Mouse (Mus musculus) spleen, postnatal 4 days (tissue): ENCODE results near the gene Lsm4.

Source experiments
- DNase-seq, 2 experiments: peaks; one replicate each; pipeline ENCODE4 v3.0.0; 2022; ENCODE audit warnings: low spot score in 2 of 2

The Lsm4 gene

GRCm38 (mm10) chr8:70673079-70673856 is at the start of gene Lsm4:
Gene Lsm4 (plus strand): TSS chr8:70673248.
- DNase-seq: peak; percentile 95 to 99

GRCm38 (mm10) chr8:70625104-70625503 is 47.9 kb upstream of the Lsm4 start:
- peak; percentile 63 to 79 for DNase-seq

- DNase-seq: no peak
Measured at GRCm38 (mm10) chr8:70627041-70627440, 46.0 kb upstream of the Lsm4 start.

- no peak for DNase-seq
Measured at GRCm38 (mm10) chr8:70628986-70629490, 44.0 kb upstream of the Lsm4 start.

- DNase-seq: peak; percentile 87 to 97
Measured at GRCm38 (mm10) chr8:70629574-70630531, 43.2 kb upstream of the Lsm4 start.

DNA sequence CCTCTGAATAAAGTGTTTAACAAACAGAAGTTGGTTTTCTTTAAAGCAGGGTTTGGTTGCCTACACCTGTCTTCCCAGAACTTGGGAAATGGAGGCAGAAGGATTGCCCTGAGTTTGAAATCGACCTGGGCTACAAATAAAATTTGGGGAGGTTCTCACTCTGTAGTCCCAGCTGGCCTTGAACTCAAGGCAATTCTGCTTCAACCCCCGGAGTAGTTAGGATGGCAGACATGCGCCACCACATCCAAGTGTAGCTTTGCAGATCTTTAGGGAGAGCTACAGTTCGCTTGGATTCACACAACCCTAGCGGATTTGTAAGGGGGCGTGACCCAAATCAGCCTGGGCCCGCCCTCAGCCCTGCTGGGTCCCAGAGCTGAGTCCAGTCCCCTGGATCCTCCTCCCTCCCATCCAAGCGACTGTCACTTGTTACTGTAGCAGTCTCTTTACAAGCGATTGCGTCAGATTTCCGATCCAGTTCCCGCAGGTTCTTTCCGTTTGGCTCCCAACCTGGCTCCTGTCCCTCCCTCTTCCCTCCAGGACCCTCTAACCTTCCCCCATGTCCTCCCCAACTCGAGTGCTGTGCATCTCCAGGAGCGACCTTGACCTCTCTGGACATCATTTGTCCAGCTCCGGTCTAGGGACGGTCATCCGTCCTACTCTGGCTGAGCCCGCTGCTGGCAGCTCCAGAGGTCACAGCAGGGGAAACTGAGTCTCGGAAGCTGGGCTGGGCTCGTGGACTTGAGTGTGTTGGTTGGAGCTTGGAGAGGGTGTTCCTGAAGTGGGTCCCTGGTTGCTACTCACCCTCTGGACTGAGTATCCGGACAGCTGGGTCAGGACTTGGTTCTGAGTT is 42.3 kb upstream of the Lsm4 start:
- DNase-seq: no peak

DNA sequence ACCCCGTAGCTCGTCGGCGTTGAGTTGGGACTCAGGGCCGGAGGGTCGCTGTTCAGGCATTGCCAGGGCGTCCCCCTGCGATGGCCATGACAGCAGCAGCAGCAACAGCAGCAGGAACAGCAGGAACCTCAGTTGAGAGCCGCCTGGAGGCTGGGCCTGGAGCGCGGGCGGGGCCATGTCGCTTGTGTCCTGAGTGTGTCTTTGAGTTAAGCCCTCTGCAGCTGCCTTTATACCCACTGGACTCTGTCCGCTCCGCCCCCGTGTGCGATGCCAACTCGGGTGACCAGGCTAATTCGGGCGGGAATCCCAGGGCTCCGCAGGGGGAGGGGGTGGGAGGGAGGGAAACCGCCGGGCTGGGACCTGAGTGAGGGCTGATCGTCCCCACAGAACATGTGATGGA is 41.6 kb upstream of the Lsm4 start:
- no peak for DNase-seq

GRCm38 (mm10) chr8:70632346-70632892 is 40.6 kb upstream of the Lsm4 start, which contains the start of gene Gdf15:
Gene Gdf15 (minus strand): TSS chr8:70632456.
- DNase-seq: no peak

DNA sequence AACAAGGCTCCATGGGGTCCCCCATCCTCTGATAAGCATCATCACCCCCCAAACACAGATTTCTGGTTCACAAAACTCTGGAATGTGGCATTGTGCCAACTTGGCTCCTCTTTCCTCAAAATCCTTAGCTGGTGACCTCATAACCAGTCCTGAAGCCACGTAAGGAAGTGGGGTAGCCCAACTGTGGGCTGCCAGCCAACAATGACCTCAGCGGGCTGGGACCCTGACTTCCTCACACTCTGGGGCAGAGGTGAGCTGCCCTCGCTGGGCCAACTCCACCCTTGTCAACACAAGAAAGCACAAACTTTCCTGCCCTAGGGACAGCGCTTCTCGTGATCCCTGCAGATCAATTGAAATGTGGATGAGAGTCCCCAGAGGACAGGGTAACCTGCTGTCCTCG is 39.0 kb upstream of the Lsm4 start:
- DNase-seq: no peak

- peak in 1 of 2 experiments; percentile 35 for DNase-seq
Measured at GRCm38 (mm10) chr8:70635527-70635926, 37.5 kb upstream of the Lsm4 start.

- DNase-seq: no peak
Measured at GRCm38 (mm10) chr8:70636838-70637237, 36.2 kb upstream of the Lsm4 start.

GRCm38 (mm10) chr8:70638752-70639151 is 34.3 kb upstream of the Lsm4 start:
- no peak for DNase-seq

GRCm38 (mm10) chr8:70643019-70643418 is 30.0 kb upstream of the Lsm4 start:
- no peak for DNase-seq

DNA sequence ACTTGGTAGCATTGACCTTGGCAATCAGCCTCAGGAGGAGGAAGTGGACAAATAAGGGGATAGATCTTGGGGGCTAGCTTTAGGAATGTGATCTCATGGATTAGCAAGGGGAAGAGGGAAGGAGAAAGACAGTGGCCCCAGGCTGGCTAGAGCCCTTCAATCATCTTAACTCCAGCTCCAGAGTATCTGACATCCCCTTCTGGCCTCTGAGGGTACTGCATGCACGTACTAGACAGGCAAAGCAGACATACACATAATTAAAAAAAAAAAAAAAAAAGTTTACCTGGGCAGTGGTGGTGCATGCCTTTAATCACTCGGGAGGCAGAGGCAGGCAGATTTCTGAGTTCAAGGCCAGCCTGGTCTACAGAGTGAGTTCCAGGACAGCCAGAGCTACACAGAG is 29.0 kb upstream of the Lsm4 start:
- DNase-seq: peak; percentile 54 to 80

- DNase-seq: no peak
Measured at GRCm38 (mm10) chr8:70645501-70646224, 27.4 kb upstream of the Lsm4 start.

- no peak for DNase-seq
Measured at GRCm38 (mm10) chr8:70646369-70646768, 26.7 kb upstream of the Lsm4 start.

DNA sequence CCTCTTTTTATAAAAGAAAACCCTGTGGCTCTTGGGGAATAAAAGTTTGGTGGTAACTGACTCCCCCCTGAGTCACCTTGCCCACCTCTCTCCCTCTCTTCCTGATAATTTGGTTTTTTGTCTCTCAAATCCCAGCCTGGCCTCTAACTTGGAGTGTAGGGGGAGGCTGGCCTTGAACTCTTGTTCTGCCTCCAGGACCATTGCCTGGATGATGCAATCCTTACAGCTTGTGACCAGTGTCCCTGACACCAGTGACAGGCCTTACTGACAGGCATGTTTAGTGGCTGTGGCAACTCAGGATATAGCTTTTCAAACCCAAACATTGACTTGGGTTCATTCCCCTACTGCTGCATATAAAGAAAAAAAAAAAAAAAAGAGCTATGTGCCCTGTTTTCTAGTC is 26.3 kb upstream of the Lsm4 start:
- no peak for DNase-seq

- no peak for DNase-seq
Measured at GRCm38 (mm10) chr8:70647343-70648163, 25.5 kb upstream of the Lsm4 start.

GRCm38 (mm10) chr8:70648164-70648442 is 24.9 kb upstream of the Lsm4 start:
- DNase-seq: no peak

- DNase-seq: no peak
Measured at GRCm38 (mm10) chr8:70648921-70649320, 24.1 kb upstream of the Lsm4 start.
